Mouse (Mus musculus) gastrocnemius, postnatal 4 days (tissue): ENCODE data around the gene Rps2. TPM values are rescaled to one million over a fixed set of nuclear protein-coding genes. Genes with fewer than 3 reads are reported as not detected.
"Not testable (repeated sequence)": the region's sequence is repeated elsewhere in the genome, so short reads cannot be mapped to it uniquely, and the experiment has no call there.

Source experiments
- DNase-seq, 2 experiments: peaks; one replicate each; pipeline ENCODE4 v3.0.0; 2021 to 2022; ENCODE audit warnings: low spot score in 2 of 2, mixed read lengths in 2 of 2
- total RNA-seq, 2 experiments: library from RNA; stranded (reverse); gene quantifications; 2 replicates each; pipeline ENCODE4 v1.2.3; 2021

Rps2 gene
- total RNA-seq, 2 experiments from 2014 or later = 750 to 839 TPM

DNA sequence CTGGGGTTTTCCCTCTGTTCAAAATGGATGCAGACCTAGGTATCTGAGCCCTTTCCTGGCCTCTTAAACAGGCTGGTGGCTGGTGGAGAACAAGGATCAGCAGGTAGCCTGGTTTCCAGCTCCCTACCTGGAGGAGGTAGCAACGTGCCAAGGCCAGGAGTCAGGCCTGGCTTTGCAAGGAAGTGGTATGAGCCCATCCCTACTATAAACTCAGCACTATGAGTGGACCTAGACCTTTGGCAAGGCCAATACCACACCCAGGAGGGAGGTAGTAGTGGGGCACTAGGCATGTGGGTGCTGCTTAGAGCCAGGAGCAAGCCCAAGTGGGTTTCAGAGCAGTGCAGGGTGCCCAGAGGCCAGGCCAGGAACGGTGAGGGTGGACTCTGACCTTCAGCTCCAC, 18.4 kb upstream of the Rps2 start:
- no peak for DNase-seq

DNA sequence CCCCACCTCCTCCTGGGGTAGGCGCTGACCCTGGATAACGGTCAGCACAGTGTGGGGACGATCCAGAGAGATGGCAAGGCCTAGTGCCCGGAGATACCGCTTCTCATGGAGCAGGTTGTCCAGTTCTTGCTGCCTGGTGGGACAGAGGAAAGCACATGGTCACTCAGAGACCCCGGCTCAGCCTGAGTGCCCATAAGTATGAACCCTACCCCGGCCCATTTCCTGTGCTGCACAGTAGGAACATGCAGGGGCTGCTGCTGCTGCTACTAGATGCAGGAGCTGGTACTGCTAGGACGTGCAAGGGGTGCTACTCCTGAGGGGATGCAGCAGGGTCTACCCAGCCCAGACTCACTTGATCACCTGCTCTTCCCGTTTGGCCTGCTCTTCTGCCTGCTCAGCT, 16.7 kb upstream of the Rps2 start:
- no peak for DNase-seq

DNA sequence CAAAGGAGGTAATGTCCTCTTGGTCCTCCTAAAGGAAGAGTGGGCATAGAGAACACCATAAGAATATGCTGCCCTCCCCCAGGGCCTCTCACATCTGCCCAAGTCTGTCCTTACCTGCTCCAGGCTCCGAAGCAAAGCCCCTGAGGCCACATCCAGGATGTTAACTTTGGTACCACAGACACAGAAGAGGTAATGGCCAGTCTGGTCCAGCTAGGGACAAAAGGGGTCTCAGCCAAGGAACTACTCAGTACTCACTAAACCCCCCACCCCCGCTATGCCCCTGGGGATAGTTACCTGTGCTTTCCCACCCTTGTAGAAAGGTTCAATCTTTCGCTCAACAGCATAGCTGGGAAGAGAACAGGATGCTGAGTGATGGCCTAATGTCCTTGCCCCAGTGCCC, 12.1 kb upstream of the Rps2 start:
- DNase-seq = no peak

DNA sequence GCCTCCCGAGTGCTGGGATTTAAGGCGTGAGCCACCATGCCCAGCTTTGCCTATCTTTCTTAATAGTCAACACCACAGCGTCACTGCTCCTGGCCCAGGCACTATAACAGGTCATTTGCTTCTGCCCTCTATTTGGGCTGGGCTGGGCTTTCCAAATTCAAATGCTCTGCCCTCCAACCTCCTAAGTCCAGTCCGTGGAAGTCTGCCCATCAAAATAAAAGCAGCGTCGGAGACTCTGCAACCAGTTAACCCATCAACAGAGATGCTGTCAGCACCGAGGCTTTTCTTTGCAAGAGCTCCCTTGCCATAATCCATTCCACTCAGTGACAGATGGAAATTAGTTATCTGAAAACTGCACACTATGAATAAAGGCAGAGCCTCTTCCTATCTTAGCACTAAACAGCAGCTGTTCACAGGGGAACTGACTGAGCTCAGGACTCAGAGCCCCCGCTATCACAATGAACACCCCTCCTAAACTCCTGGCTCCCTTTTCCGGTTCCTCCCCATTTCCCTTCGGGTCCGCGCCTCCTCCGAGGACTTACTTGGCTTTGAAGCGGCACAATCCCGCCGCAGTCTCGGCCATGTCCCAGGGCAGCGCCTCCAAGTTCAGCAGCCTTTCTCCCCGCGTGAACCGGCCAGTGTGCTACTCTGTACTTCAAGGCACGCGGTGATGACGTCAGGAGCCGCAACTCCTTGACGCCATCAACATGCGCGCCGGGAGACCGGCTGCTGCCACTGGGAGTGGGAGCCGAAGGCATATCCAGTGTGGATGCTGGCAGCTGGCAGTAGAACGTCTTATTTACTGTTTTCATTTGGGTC, 10.7 kb upstream of the Rps2 start, which contains the start of gene Tbl3:
Gene Tbl3, minus strand, starts transcription at position 679 of the 819 bp plus-strand sequence.
- DNase-seq = peak; percentile 82 to 90

DNA sequence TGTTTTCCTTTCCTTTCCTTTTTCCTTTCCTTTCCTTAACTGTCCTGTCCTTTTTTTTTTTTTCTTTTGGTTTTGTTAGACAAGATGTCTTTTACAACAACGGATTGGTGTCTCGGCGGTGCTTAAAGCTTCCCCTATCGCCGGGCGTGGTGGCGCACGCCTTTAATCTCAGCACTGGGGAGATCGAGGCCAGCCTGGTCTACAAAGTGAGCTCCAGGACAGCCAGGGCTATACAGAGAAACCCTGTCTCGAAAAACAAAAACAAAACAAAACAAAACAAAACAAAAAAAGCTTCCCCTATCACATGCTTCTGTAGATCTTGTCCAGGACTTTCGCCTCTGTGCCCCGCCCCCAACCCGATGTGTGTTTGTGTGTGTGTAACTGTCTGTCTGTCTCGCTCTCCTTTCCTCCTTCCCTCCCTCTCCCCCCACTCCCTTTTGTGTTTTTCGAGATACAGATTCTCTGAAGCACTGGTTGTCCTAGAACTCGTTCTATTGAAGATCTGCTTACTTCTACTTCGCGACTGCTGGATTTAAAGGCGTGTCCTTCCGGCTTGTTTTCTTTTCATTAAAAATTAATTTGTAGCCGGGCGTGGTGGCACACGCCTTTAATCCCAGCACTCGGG, 10.0 kb upstream of the Rps2 start:
- DNase-seq = no peak

DNA sequence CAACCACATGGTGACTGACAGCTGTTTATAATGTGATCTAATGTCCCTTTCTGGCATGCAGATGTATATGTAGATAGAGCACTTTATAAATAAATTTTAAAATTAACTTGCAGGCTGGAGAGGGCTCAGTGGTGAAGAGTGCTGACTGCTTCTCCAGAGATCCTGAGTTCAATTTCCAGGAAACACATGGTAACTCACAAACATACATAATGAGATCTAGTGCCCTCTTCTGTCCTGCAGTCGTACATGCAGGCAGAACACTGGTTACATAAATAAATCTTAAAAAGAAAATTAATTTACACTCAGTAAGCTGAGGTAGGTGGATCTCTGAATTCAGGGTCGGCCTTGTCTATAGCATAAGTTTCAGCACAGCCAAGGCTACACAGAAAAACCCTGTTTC, 9.3 kb upstream of the Rps2 start:
- DNase-seq = no peak

DNA sequence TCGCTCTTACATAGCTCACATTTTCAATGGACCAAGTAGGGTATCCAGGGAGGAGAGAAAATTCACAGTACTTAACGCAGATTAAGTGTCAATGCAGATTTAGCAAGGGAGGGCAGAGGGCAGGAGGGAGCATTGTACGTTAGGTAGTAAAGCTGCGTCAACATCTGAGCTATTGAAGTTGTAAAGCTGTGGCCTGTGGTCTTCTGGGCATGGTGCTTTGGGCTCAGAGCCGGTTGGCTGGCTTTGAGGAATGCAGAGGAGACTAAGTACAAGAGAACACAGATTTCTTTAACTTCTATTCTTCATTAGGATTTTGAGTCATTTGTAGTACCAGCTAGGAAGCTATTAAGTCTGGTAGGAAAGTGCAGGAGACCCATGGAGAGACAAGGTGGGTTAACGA, 2.4 kb upstream of the Rps2 start:
- no peak for DNase-seq

DNA sequence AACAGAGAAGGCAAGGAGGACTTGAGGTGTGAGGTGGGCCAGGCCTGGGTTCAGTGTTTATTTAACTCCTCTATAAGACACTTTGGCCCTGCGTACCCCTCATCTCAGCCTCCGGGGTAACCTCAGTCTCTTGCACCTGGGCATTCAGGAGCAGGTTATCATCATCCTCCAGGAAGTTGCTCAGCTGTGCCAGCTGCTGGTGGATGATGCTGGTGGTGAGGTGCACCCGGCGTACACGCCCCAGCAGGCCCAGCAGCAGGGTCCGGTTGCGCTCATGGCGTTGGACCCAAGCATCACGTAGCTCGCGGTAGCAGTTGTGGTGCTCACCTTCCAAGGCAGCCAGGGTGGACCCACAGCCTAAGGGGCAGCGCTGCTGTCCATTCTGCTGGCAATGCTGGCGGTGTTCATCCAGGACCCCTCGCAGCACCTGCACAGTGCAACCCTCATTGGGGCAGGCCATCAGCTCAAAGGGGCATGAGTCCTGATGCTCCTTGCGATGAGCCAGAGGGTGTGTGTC, 1.7 kb upstream of the Rps2 start:
- DNase-seq = no peak

DNA sequence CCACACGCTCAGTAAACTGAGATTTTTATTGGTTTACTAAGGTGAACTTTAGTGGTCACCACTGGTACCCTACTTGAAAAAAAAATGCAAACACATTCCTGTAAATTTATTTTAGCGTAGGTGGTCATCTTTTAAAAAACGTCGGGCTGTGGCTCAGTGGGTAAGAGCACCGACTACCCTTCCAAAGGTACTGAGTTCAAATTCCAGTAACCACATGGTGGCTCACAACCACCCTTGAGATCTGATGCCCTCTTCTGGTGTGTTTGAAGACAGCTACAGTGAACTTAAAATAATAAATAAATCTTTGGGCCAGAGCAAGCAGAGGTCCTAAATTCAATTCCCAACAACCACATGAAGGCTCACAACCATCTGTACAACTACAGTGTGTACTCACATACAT, 1.0 kb downstream of the Rps2 start:
- DNase-seq = not testable (repeated sequence)

DNA sequence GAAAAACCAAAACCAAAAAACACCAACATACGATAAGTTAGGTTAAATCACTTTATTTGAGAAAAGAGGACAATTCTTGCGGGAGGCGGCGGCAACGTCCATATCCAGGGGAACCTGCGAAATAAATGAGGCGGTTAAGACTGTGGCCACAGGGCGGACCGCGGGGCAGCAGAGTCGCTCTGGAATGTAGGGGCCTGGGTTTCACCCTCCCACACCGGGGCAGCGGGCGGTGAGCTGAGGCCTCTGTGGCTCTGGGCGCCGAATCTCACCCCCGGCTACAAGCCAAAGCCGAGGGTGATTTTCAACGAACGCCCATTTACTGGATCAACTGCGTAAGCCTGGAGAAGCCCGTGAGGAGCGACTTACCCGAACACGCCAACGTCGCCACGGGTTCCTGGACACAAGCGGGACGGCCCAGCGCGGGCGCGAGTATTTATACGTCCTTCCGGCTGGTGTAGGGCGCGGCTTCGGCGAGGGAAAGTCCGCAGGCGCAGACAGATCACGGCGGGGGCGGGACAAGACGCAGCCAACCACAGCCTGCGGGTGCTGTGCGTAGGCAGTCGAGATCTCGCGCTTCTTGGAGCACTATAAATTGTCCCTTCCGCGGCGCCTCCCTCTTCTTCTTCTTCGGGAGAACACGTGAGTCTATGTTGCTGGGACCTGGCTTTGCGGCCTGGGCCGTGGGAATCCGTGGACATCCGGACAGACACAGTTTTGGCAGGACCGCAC, 1.7 kb downstream of the Rps2 start:
- peak; percentile 93 to 98 for DNase-seq

DNA sequence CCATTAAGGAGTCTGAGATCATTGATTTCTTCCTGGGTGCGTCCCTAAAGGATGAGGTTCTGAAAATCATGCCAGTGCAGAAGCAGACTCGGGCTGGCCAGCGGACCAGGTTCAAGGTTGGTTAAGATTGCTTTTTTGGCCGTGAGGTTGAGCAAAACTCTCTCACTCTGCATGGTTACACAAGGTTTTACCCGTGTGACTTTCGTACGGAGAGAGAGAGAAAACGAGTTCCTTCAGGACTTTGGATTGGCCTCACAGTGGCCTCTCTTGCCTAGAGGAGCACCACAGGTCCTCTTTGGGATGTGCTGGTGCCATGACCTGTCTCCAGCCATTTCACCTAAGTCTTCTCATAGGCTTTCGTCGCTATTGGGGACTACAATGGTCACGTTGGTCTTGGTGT, 2.7 kb downstream of the Rps2 start:
- not testable (repeated sequence) for DNase-seq

DNA sequence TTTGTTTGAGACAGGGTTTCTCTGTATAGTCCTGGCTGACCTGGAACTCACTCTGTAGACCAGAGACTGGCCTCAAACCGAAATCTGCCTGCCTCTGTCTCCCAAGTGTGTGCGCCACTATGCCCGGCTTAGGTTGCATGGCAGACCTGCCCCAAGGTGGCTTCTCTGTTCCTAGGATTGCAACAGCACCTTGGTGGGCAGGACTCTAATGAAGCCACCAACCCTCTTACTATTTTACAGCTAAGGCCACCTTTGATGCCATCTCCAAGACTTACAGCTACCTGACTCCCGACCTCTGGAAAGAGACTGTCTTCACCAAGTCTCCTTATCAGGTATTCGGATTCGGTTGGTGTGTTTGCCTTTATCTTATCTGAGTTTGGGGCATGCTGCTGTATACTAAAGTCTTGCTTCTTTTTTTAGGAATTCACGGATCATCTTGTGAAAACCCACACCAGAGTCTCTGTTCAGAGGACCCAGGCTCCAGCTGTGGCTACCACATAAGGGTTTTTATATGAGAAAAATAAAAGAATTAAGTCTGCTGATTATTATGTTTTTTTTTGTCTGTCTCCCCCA, 3.6 kb downstream of the Rps2 start:
- DNase-seq = not testable (repeated sequence)

DNA sequence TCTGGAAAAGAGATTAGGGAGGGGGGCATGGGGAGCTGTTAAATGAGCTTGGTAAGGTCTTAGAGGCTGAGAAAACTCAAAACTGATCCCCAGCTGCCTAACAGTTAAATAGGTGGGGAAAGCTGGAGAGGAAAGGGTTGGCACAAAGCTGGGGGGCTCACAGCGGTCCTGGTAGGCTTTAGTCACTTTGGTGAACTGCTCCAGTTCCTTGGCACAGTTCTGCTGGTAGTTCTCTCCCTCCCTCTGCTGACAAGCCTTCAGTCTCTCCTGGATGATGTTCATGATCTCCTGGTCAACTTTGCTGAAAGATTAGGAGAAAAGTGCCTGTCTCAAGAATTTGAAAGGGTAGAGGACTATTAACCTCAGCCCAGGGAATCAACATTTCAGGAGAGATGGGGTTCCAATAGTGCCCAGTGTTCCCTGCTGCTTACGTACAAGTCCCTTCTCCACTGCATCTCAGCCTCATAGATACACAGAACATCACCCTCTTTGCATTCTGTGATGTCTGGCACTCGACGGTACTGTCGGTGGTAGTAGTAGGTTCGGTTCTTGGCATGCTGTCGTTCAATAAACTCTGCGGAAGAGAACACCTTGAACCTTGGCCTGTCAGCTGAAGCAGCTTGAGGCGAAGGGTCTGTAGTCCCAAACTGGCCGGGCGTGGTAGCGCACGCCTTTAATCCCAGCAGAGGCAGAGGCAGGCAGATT, 4.5 kb downstream of the Rps2 start:
- no peak for DNase-seq

DNA sequence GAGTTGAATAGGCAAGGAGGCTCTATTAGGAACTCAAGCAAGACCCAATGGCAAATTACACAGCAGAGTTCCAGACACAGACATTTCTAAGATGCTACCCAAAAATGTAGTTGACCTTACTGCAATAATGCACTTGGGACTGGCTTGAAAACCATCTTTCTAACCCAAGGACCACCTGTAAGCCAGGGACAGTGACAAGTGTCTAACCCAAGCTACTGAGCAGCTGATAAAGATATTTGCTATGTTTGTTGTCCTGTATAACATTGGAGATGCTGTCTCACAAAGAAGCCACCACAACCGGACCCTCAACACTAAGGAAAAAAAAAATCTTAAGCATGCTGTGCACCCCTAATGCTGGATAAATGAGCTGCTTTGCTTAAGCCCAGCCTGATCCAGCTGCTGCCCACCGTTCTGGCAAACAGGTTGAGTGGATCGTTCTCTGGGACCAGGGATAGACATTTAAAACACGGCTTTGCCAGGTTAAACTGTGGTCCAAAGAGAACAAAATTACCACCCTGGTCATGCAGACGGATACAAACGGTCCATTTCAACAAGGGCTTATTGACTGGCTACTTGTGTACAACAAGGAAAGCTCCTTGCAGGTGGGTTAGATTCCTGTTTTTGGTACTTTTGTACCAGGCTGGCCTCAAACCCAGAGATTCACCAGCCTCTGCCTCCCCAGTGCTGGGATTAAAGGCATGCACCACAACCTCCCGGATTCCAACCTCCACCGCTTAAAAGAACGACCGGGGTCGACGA, 5.4 kb downstream of the Rps2 start:
- no peak for DNase-seq

DNA sequence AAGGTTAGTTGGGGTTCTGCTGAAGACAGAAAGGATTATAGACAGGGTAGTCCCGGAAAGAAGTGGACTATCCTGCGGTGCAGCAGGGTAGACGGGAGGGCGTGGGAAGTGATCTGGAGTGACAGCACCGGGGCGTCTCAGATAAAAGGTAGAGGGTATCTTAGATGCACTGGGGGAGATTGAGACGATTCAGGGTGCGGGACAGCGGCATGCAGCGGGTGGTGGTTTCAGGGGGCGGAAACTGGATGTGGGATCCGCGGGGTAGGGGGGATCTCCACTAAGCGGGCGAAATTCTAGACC, 5.9 kb downstream of the Rps2 start:
- DNase-seq = no peak

DNA sequence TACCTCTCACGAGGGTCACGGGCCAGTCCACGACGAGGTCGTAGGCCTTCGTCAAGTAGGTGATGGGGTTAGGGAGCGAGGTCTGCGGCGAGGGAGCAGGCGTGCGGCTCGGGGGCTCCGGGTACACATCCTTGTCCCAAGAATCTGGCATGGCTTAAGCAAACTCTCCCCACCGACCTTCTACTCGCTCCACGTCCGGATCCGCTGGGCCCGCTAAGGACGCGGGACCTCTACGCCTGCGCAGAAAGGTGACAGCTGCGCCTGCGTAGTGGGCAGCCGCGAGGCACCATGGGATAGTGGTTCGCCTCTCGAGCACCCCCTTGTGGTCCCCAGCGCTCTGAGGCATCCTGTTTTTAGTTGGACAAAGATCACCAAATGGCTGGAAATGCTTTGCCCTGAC, 6.3 kb downstream of the Rps2 start, which contains the start of gene Ndufb10:
Gene Ndufb10, minus strand, starts transcription at position 295 of the 400 bp plus-strand sequence.
- peak; percentile 98 for DNase-seq

DNA sequence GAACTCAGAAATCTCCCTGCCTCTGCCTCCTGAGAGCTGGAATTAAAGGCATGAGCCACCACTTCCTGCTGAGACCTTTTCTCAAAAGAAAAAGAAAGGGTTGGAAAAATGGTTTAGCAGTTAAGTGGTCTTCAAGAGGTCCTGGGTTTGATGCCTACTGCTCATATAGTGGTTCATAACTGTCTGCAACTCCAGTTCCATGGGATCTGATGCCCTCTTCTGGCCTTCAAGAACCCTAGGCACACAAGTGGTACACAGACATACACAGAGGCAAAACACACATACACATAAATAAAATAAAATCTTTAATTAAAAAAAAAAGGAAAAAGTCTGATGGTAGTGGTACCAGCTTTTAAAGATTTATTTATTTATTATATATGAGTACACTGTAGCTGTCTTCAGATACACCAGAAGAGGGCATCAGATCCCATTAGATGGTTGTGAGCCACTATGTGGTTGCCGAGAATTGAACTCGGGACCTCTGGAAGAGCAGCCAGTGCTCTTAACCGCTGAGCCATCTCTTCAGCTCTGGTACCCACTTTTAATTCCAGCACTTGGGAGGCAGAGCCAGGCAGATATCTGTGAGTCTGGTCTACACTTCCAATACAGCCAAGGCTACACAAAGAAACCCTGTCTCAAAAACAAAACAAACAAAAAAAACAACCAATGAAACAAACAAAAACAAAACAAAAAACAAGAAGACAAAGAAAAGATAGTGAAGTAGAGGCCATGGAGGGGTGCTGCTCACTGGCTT, 7.9 kb downstream of the Rps2 start:
- DNase-seq = no peak

DNA sequence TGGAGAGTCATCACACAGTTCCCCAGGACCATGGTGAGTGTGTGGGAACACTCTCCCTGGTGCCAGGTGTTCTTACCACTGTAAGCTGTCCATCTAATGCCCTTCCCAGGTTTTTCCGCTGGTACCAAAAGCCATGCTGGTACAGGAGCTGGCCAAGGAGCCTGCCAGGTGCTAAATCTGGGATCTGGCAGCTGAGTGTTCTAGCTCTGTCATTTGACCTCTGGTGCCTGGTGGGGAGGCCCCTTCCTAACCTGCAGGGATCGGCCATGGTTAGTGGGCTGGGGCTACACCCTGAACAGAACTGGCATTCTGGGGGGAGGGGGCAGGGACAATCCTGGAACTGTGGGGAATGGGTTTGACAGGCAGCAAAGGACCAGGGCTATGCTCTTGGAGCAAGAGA, 9.7 kb downstream of the Rps2 start, which contains the start of gene Rpl3l:
Gene Rpl3l, plus strand, starts transcription at position 203 of the 400 bp plus-strand sequence.
- DNase-seq = no peak

DNA sequence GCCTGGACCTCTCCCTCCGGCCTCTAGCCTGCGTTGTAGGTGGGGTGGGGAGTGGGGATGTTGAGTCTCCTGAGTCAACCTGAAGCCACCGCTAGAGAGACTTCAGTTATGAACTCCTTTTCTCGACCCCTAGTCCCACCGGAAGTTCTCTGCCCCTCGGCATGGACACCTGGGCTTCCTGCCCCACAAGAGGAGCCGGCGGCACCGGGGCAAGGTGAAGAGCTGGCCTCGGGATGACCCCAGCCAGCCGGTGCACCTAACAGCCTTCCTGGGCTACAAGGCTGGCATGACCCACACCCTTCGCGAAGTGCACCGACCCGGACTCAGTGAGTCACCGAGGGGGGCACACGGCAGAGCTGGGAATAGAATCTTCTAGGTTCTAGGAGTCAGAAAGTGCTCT, 10.3 kb downstream of the Rps2 start:
- no peak for DNase-seq
